Comparison of ENCODE assay signal across 8 mouse cellular contexts in genomic region chr6:124903580-124904151, GRCm38 (mm10). TPM values are rescaled to one million over a fixed set of nuclear protein-coding genes. Genes with fewer than 3 reads are reported as not detected.
DNase-seq lines count a peak whose midpoint lies in the region; ATAC-seq lines count a peak whose summit lies in the region.

No protein-coding gene starts in this region.

- H3K4me3 ChIP-seq in hindbrain, embryonic 12.5 days: peak overlapping the region; percentile 37

- H3K27me3 ChIP-seq in hindbrain, embryonic 12.5 days: 0 out of 2 replicates have a peak, but pooled peaks cover 6% of the 10 kb centered on the region

- H3K36me3 ChIP-seq in hindbrain, embryonic 12.5 days: no peaks in the 10 kb centered on the region

- peak; percentile 89 for ATAC-seq in hindbrain, embryonic 12.5 days (ENCODE audit: low FRiP score)

- DNase-seq in MN1 (ENCODE audit: low spot score): peak; percentile 93
- peak; percentile 99 for DNase-seq in cerebellum, adult 9-10 months
- peak; percentile 85 to 96 for DNase-seq in frontal cortex, adult 2 months (ENCODE audit: extremely low spot score in 1 of 2, low spot score in 1 of 2)
- peak; percentile 91 to 94 for DNase-seq in layer of hippocampus, postnatal 14 days (ENCODE audit: low spot score in 2 of 2)
- peak; percentile 99 for DNase-seq in lung, postnatal 14 days
- peak; percentile 95 for DNase-seq in retina, adult 2 months (ENCODE audit: low read depth, low spot score)
- DNase-seq in thymus, postnatal 36 days: peak; percentile 98 to 99

- H3K27ac ChIP-seq in hindbrain, embryonic 12.5 days: peak overlapping the region; percentile 99

- peaks cover 15% of the 10 kb centered on the region for H3K4me1 ChIP-seq in hindbrain, embryonic 12.5 days

- H3K9ac ChIP-seq in hindbrain, embryonic 12.5 days: peak overlapping the region; percentile 69

- H3K4me2 ChIP-seq in hindbrain, embryonic 12.5 days (replicated peaks): peak overlapping the region; percentile 66

- WGBS in hindbrain, embryonic 12.5 days: 0% methylated on average over 23 of the region's 23 CpGs

- H3K9me3 ChIP-seq in hindbrain, embryonic 12.5 days (replicated peaks): no peaks in the 10 kb centered on the region

RNA-seq across cellular contexts. Expression of gene Lag3, which starts 7.8 kb away (rescaled TPM):
- polyA plus RNA-seq in frontal cortex, adult 2 months (2012; rRNA removed): 5.9 and 6.0 TPM in 2 replicates
- 1.9 and 2.1 TPM in 2 replicates for polyA plus RNA-seq in hindbrain, embryonic 12.5 days (2016; fragmentation: Nextera tagmentation; extraction: Ambion mirVana)
- 1 to 10 TPM; 2.6 to 3.0 TPM for total RNA-seq in layer of hippocampus, postnatal 14 days (2021)

RNA-seq across cellular contexts. Expression of gene Cd4, which starts 15.6 kb away (rescaled TPM):
- 0.64 and 1.3 TPM in 2 replicates for polyA plus RNA-seq in frontal cortex, adult 2 months (2012; rRNA removed)
- polyA plus RNA-seq in hindbrain, embryonic 12.5 days (2016; fragmentation: Nextera tagmentation; extraction: Ambion mirVana): 0.06 TPM in 1 of 2 replicates, not detected in the other
- under 1 TPM; 0.29 to 0.58 TPM for total RNA-seq in layer of hippocampus, postnatal 14 days (2021)

RNA-seq across cellular contexts. Expression of gene Ptms, which starts 16.2 kb away (rescaled TPM):
- 1,541 and 1,645 TPM in 2 replicates for polyA plus RNA-seq in frontal cortex, adult 2 months (2012; rRNA removed)
- 637 and 707 TPM in 2 replicates for polyA plus RNA-seq in hindbrain, embryonic 12.5 days (2016; fragmentation: Nextera tagmentation; extraction: Ambion mirVana)
- 1,000 to 10,000 TPM; 1,231 to 1,331 TPM for total RNA-seq in layer of hippocampus, postnatal 14 days (2021)

RNA-seq across cellular contexts. Expression of gene Mlf2, which starts 27.5 kb away (rescaled TPM):
- polyA plus RNA-seq in frontal cortex, adult 2 months (2012; rRNA removed): 689 and 754 TPM in 2 replicates
- 462 and 488 TPM in 2 replicates for polyA plus RNA-seq in hindbrain, embryonic 12.5 days (2016; fragmentation: Nextera tagmentation; extraction: Ambion mirVana)
- total RNA-seq in layer of hippocampus, postnatal 14 days (2021): 100 to 1,000 TPM; 681 to 696 TPM

RNA-seq across cellular contexts. Expression of gene Gpr162, which starts 39.9 kb away (rescaled TPM):
- 190 and 200 TPM in 2 replicates for polyA plus RNA-seq in frontal cortex, adult 2 months (2012; rRNA removed)
- 11.3 and 12.7 TPM in 2 replicates for polyA plus RNA-seq in hindbrain, embryonic 12.5 days (2016; fragmentation: Nextera tagmentation; extraction: Ambion mirVana)
- 100 to 1,000 TPM; 180 to 193 TPM for total RNA-seq in layer of hippocampus, postnatal 14 days (2021)

Comparison
In these comparisons a context has a peak if more than half of its experiments do, and no peak if none do; other contexts are left out.
1. Peak in every context shown above with its lines: DNase-seq, ATAC-seq, H3K4me3 ChIP-seq and H3K27ac ChIP-seq.